Mouse (Mus musculus) mouse trophoblast stem cell (cell line): Measurements from ENCODE around the gene Cdc40.

Experiments
- in situ Hi-C, 2 experiments: fragments of 300-500 bp; cut with MseI, MboI; formaldehyde crosslinking; loops; 2 replicates in 1 of 2; 3 replicates in 1 of 2; pipeline ENCODE4 v1.15.1; 2025

Gene Cdc40

GRCm38 (mm10) chr10:40882831-40883643 lies at the start of gene Cdc40, which contains the start of gene Wasf1:
TSS of gene Cdc40 (minus strand) at chr10:40883311.
TSS of gene Wasf1 (plus strand) at chr10:40883475.
- in situ Hi-C loops = no loop called here

- in situ Hi-C loops = no loop called here
Observed at GRCm38 (mm10) chr10:40919464-40919863, 36.4 kb upstream of the Cdc40 start.

DNA sequence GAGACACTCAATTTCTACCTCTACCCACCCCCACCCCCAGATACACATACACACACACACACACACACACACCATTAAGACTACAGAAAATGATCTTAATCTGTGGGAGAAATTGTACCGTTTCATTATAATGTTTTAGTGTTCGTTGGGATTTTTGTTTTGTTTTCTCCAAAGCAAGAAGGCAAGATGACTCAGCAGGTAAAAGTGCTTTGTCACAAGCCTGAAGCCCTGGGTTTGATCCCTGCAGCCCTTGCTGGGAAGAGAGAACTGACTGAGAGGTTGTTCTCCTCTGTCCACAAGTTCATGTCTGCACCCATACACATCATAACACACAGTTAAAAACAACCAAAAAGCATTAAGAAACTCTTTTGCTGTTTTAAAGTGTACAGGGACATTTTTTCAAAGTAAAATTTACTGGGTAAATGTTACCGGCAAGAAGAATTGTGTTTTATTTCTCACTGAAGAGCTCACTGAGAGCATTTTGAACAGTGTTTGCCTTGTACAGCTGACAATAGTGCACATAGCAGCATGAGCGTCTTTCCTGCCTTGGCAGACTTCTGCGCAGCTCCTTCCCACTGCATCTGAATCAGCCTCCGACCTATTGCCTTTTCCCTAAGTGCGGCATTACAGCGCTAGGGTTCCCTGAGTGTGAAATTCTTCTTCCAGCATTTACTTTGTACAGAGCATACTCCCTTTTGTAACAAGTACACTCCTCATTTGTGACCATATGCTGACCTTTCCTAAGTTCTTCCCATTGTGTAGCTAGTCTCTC lies 35.7 kb upstream of the Cdc40 start:
- in situ Hi-C loops = no loop called here

- in situ Hi-C loops = no loop called here
Observed at GRCm38 (mm10) chr10:40915240-40915639, 32.1 kb upstream of the Cdc40 start.

DNA sequence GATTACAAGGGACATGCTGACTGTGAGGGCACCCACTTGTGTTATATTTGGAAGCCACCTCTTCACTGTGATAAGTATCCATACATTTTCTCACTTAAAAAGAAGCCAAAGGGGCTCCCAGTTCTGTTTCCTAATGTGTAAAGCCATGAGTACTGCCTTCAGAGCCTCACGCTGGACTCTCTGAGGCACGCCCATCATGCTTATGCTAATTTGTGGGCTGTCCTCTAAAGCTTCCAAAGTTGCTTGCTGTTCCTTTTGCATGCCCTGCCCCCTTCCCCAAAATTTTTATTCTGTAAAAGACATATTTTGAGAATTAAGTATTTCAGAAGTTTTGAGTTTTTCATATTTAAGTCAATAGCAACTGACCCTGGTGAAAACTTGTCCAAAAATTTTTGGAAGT lies 27.7 kb upstream of the Cdc40 start:
- in situ Hi-C loops = no loop called here

DNA sequence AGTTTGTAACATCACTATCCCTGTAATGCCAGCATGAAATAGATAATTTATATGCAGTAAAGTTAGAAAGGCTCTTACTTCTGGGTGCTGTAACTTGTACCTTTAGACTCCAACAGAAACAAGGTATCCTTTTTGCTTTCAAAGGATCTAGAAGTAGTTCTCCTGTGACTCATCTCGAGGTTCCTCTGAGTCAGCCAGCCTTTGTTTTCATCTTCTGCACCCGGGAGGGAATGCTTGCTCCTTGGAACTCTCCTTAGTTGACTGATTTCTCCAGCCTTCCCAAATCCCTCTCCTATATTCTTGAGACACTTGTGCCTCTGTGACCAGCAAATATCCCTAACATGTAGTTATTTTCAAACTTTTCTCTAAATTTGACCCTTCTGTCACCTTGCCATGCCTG lies 25.5 kb upstream of the Cdc40 start:
- in situ Hi-C loops = no loop called here

GRCm38 (mm10) chr10:40906802-40907201 lies 23.7 kb upstream of the Cdc40 start:
- in situ Hi-C loops = no loop called here

DNA sequence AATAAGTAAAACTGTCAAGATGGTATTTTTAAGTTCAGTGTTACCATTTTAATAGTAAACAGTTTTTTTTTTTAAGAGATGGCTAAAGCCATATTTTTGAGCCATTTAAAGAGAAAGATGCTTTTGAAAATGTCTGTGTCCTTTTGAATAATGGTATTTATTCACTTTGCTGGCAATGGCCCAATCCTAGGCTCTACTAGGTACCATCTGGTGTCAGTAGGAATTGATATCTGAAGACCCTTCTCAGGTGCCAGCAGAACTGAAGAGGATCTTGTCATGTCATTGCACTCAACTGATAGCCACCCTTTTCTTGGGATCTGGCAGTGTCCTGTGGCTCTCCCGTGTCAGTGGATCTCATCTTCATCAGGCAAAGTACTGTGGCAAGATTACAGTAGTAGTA lies 23.0 kb upstream of the Cdc40 start:
- in situ Hi-C loops = no loop called here

- in situ Hi-C loops = no loop called here
Observed at GRCm38 (mm10) chr10:40901786-40902185, 18.7 kb upstream of the Cdc40 start.

DNA sequence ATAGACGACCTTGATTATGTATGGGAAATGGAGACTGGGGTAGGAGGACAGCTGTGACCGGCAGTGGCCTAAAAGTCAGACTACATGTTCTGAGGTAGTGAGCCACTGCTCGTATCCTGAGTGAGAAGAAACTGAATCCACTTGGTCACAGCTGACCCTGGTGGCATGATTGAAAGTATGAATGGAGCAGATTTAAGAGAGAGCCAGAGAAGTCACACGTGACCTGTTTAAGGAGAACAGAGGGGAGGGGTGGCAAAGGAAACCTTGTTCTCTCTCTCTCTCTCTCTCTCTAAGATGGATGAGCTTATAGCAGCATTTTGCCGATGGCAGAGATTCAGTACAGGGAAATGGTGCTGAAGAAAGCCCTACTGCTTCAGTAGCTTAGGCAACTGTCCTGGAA lies 13.5 kb upstream of the Cdc40 start:
- in situ Hi-C loops = no loop called here

DNA sequence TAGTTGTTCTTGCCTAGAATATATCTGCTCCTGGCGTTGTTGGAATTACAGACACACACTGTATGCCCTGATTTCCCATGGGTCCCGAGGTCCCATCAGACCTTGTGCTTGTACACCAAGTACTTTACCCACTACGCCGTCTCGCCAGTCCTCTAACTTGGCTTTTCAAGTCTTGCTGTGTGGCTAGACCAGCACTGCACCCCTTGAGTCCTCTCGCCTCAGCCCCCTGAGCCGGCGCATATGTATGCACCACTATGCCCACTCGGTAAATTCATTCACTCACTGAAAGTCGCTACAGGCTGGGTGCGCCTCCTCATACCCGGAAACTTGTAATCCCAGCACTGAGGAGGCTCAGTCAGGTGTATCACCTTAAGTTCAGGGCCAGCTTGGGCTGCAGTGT lies 12.7 kb upstream of the Cdc40 start:
- in situ Hi-C loops = no loop called here

DNA sequence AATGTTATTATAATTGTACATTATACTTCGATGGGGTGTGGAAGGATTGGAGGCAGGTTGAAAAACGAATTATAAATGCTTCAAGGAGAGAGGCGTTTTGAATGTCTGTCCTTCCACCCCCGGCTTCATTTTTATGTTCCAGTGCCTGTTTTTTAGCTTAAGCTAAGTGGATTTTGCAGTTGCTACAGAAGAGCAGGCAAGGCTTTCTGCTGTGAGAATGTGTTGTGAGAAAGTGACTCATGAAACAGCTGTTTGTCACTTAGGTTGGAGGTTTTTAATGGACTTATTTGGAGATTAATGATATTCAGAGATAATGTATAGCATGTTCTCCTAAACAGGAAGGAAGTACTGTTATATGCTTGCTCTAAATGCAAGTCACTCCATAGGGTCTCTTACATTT lies 6.0 kb upstream of the Cdc40 start:
- in situ Hi-C loops = no loop called here

DNA sequence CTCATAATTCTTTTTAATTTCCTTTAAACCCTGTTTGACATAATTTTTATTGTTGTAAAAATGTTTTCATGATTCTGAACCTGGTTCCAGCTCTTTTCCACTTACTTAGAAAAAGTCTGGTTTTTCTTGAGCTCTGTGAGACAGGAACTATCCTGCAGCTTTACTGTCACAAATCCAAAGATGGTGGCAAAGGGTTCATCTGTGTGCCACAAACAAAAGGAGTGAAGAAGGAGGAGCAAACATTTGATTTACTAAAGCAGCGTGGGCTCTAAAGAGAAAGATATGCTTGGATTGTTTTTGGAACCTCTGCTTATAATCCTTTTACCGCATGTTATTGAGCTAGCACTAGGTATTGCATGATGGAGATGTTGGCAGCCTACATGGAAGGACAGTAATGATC lies 4.2 kb upstream of the Cdc40 start:
- in situ Hi-C loops = no loop called here

DNA sequence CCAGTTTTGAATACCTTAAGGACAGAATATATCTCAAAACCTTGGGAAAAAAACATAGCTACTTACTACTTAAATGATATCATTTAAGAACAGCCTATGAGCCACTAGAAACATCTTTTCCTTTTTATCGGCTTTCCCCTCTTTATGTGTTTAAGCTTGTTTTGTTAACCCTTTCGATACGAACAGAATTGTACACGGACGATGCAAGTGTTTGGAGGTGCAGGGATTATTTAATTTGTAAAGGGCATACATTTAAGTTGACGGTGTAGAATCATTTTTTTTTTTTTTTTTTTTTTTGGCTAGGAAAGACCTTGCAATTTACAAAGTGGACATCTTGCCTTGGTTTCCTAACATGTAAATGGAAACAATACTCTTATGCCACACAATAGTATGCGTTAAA lies 2.3 kb upstream of the Cdc40 start:
- in situ Hi-C loops = no loop called here

DNA sequence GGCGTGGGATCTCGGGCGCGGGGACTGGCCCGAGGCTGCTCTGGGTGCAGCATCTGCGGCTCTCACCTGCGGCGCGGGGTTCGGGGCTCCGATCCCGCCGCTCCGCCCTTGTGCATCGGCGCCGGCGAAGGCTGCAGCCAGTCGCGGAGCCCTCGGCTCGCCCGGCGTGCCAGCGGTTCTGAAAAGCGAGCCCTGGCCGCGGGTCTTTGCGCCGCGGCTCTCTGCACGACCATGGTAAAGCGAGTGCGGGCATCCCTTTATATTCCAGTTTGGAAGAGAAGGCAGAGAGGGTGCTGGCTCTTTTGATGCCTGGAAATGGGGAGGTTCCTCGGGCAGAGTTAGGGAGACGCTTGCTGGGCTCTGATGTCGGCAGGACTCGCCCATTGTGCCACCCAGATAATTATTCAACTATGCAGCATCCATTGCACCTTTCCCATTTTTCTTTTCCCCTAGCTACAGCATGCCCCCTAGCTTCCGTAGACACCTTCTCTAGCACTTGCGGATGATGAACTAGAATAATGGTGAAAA lies 1.2 kb upstream of the Cdc40 start:
- in situ Hi-C loops = no loop called here

DNA sequence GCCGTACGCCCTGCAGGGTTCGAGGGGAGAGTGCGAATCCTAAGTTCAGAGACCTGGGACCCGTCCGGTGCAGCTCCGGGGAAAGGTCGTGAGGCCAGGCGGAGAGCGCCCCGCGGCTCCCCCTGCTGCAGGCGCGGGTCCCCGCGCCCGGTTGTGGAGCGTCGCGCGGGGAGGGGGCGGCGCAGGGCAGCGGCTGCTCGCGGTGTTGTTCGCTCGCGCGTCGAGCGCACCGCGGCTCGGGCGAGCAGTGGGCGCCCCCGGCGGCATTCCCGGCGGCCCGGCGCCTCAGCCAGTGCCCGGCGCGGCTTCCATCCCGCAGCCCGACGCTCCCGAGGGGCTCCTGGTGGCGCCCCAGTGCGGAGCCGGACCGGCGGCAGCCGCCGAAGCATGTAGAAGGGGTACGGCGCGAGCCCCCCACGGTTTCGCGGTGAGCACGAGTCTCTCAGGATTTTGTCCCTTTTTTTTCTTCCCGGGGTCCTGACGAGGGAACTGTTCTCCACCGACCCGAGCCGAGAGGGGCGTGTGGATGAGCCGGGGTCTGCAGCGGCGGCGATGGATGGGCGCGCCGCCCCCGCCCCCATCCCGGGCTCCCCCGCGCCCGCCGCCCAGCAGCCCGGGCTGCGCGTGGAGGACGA lies 650 bp upstream of the Cdc40 start:
- in situ Hi-C loops = no loop called here

DNA sequence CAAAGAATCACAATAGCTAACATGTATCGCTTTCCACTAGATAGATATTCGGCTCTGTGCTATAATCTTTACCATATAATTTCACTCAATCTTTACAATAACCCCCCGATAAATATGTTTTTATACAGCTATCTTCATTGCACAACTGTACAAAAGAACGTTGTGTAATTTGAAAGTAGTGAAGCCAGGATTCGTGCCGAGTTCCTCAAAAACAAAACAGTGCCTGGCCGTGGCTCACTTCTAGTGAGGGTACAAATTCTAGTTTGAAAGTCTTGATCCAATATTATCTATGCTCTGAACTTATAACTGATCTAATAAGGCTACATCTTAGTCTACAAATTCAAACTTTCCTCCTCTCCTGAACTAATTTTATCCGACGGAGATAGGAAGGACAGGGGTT lies 778 bp downstream of the Cdc40 start:
- in situ Hi-C loops = no loop called here

GRCm38 (mm10) chr10:40881236-40881635 lies 1.9 kb downstream of the Cdc40 start:
- in situ Hi-C loops = no loop called here

- in situ Hi-C loops = no loop called here
Observed at GRCm38 (mm10) chr10:40879969-40880368, 3.1 kb downstream of the Cdc40 start.

DNA sequence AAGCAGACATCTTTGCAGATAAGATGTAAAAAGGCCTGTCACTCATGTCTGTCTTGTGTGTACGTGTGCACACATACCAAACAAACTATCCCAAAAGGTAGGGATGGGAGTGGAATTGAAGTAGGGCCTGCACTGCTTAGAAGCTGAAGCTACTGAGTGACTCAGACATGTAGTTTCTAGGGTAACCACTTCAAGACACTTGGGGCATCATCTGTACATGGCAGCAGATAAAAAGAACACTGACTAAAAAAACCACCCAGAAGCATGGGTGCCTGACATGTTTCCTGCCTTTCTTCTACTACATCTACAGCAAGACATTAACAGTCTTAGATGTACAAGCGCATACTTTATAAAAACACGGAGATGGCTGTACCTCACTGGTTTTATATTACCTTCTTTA lies 4.9 kb downstream of the Cdc40 start:
- in situ Hi-C loops = no loop called here

GRCm38 (mm10) chr10:40872052-40872451 lies 11.1 kb downstream of the Cdc40 start:
- in situ Hi-C loops = no loop called here

DNA sequence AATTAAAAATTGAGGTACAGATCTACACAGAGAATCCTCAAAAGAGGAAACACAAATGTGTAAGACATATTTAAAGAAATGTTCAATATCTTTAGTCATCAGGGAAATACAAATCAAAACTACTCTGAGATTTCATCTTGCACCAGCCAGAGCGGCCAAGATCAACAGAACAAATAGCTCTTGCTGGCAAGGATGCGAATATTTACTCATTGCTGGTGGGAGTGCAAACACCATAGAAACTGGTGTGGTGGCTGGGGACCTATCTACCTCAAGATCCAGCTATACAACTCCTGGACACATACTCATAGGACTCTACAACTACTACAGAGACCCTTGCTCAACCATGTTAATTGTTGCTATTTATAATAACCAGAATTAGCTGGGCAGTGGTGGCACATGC lies 11.8 kb downstream of the Cdc40 start:
- in situ Hi-C loops = no loop called here
